Mouse (Mus musculus) ES-CJ7 (cell line): ENCODE results near the gene Gripap1.
"Not testable (repeated sequence)": the region's sequence is repeated elsewhere in the genome, so short reads cannot be mapped to it uniquely, and the experiment has no call there.

Experiments
- DNase-seq: peaks from one replicate; pipeline ENCODE4 v3.0.0; 2011; ENCODE audit warnings: low read depth, low spot score

Gripap1 gene

DNA sequence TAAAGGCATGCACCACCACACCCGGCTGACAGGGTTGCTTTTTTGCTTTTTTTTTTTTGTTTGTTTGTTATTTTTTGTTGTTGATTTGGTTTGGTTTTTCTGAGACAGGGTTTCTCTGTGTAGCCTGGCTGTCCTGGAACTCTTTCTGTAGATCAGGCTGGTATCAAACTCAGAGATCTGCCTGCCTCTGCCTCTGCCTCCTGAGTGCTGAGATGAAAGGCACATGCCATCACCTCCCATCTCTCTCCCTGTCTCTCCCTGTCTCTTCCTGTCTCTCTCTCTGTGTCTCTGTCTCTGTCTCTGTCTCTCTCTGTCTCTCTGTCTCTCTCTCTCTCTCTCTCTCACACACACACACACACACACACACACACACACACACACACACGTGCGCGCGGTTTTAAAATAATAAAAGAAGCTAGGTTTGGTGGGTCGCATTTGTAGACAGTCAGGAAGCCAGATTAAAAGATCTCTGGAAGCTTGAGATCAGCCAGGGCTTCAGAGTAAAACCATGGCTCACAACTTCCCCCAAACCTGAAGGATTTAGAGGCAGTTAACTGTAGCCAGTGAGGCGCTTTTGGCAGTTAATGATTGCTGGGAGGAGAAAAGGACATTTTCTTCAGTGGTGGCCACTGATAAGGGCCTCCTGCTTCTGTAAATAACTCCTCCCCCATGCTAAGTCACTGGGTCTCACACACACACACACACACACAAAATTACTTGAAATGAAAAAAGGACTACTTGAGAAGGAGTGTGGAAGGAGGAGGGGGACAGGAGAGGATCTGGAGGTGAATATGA is 10.9 kb upstream of the Gripap1 start:
- DNase-seq: no peak

DNA sequence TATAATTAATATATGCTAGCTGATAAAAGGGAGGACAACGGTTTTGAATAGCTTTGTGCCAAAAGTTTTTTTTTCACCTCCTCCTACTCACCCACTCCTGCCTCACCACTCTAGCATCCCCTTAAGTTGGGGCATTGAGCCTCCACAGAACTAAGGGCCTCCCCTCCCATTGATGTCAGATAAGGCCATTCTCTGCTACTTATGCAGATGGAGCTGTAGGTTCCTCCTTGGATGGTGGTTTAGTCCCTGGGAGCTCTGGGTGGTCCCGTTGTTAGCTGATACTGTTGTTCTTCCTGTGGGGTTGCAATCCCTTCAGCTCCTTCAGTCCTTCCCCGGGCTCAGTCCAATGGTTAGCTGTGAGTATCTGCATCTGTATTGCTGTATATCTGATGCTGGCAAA is 10.3 kb upstream of the Gripap1 start:
- peak; percentile 26 for DNase-seq

DNA sequence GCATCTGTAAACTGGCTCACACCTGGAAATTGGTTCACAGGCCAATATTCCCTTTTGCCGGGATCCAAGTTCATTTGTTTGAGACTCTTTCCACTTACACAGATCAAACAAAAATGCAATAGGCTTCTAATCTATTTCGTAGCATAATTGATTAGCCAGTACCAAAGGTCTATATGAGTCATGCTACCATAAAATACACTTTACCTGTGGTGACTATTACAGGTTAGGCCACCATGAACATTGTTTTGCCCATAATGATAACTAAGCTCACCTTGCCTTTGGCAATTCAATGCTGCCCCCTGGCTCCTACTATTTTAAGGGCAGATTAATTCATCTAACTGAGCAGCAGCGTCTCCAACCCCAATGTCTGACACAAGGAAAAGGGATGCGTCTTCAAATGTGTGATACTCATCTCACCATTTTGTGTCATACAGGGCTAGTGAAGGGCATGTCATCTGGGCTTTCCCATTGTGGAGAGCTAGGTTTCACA is 6.9 kb upstream of the Gripap1 start:
- no peak for DNase-seq

GRCm38 (mm10) chrX:7790309-7790708 is 744 bp downstream of the Gripap1 start:
- DNase-seq: no peak

DNA sequence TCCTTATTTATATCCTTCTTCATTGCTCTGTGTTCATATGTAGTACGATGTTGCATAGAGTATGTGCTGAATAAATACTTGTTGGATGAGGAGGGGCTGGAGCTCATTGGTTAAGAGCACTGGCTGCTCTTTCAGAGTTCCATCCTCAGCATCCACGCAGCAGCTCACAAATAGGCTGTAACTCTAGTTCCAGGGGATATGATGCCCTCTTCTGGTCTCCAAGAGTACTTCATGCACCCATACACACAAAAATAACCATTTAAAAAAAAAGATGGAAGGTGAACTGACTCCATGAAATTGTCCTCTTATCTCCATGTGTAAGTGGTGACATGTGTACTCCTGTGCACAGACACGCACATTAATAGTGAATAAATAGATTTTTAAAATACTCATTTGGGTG is 3.8 kb downstream of the Gripap1 start:
- DNase-seq: peak; percentile 59

DNA sequence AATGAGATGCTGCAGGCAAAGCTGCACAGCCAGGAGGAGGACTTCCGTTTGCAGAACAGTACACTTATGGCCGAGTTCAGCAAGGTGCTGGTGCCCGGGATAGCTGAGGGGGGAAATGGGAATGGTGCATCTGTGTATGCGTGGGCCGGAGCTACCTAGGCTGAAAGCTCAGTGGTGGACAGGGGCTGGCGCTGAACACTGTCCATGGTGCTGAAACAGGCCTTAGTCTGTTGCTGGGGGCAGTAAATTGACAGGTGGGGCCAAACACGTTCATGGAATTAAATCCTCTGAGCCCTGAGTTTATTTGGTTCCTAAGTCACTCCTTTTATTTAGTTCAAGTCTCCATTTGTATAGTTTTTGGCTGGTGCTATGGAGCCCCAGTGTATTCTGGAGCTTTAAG is 5.5 kb downstream of the Gripap1 start:
- DNase-seq: peak; percentile 40

DNA sequence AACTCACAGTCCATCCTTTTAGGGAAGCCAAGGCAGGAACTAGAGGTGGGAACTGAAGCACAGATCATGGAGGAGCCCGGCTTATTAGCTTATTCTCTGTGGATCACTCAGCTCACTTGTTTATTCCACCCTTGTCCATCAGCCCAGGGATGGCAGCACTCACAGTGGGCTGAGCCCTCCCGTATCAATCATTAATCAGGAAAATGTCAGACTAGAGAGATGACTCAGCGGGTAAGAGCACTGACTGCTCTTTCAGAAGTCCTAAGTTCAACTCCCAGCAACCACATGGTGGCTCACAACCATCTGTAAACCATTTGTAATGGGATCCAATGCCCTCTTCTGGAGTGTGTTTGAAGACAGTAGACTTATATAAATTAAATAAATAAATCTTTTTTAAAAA is 7.8 kb downstream of the Gripap1 start:
- no peak for DNase-seq

DNA sequence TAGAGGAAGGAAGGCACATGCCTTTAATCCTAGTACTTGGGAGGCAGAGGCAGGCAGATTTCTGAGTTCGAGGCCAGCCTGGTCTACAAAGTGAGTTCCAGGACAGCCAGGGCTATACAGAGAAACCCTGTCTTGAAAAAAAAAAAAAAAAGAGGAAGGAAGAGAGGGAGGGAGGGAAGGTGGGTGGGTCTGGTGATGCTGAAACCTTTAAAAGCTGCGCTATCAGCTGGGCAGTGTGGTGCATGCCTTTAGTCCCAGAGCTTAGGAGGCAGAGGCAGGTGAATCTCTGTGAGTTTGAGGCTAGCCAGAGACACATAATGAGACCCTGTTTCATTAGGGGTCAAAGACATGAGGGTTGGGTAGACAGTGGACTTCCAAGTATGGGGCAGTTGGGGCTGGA is 12.6 kb downstream of the Gripap1 start:
- not testable (repeated sequence) for DNase-seq

DNA sequence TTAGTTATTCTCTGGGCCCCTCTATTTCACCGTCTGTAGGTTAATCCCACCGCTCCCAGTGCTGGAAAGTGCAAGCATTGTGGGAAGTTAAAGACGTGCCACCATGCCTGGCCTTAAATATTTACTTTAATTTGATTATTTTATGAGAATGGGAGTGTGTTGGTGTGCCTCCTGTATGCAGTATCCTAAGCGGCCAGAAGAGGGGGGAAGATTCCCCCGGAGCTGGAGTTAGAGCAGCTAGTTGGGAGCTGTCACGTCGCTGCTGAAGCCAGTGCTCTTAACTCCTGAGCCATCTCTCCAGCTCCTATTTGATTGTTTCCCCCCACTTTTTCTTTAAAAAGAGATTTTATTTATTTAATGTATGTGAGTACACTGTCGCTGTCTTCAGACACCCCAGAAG is 25.5 kb downstream of the Gripap1 start:
- DNase-seq: peak; percentile 12

- DNase-seq: peak; percentile 66
These were observed 32.6 kb downstream of the Gripap1 start, which contains the start of gene Kcnd1 for GRCm38 (mm10) chrX:7821865-7822779. TSS of gene Kcnd1 (plus strand) at chrX:7822289.

DNA sequence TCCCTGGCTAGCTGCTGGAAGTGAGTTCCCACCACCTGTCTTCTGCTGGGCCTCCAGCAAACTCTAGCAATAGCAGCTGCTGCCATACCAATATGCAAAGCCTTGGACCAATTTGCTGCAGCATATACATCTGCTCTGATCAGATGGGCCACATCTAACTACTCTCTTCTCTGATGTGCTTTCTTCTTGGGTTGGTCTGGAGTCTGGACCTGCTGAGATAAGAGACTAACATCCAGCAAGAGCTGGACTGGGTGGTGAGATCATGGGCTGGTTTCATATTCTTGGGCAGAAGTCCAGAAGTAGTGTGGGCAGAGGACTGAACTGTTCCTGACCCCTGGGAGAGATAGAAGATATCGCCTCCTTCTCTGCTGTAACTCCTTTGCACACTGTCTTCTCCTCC is 47.6 kb downstream of the Gripap1 start:
- DNase-seq: no peak

DNA sequence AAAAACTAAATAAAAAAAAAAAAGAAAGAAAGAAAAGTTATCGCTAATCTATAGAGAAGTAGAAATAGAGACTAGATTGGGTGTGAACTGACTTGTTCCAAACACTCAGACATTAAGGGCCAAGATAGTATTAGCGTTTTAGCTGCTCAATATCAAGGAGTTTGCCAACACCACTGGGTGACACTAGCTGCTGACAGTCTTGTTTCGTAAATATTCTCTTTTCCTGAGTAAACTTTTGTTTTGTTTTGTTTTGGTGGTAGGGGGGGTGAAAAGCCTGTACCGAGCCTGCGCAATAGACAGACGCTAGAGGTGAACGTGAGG is 51.2 kb downstream of the Gripap1 start:
- no peak for DNase-seq

DNA sequence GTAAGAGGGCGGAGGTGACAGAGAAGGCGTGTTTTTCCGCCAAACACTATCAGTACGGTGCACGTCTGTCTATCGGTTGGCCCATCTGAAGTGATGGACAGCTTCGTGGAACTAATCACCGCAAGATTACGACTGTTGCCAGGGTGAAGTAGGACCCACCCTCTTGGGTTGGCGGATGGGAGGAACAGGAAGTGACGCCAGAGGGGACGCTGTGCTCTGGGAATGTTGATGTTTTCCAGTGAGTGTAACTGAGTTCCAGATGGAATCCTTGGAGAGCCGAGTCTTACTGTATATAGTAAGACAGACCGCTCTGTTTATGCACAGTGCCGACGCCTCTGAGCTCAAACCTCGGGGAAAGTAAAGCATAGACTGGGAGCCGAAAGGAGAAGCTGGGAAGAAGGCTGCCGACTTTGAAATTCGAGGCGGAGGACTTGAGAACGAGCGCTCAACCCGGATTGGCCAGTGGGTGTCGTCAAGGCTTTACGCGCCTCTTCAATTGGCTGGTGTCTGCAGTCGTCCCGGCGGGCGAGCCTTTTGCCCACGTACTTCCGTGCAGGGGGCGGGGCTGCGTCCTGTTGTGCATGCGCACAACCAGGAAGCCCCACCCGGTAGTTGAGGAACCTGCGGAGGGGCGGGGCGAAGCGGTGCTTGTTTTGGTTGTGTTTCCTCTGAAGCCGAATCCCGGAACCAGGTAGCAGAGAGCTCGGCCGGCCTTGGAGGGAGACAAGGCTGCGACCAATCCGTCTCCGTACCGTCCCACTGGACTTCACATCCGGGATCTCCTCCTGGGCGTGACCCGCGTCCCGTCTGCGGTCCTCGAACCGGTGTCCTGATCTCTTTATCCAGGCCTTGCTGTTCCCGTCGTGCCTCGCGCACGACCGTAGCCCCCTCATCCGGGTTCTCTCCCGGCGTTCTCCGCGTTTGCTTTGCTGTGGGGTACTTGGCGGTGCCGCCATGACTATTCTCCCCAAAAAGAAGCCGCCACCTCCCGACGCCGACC is 51.9 kb downstream of the Gripap1 start, which contains the start of gene Otud5:
Gene Otud5 (plus strand): TSS at position 202 of the 1,000 bp plus-strand sequence.
- DNase-seq: peak; percentile 97

DNA sequence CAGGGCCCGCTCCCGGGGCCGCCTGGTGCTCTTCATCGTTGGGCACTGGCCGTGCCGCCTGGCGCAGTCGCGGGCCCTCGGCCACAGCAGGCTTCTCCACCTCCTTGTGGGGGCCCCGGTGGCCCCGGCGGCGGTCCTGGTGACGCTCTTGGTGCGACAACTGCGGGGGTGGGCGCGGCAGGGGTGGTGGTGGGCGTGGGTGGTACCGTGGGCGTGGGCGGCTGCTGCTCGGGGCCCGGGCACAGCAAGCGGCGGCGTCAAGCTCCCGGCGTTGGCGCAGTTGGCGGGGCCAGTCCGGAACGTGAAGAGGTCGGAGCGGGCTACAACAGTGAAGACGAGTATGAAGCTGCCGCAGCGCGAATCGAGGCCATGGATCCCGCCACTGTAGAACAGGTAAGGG is 52.8 kb downstream of the Gripap1 start:
- DNase-seq: peak; percentile 8

- no peak for DNase-seq
These were observed 58.3 kb downstream of the Gripap1 start for GRCm38 (mm10) chrX:7847845-7848244.

DNA sequence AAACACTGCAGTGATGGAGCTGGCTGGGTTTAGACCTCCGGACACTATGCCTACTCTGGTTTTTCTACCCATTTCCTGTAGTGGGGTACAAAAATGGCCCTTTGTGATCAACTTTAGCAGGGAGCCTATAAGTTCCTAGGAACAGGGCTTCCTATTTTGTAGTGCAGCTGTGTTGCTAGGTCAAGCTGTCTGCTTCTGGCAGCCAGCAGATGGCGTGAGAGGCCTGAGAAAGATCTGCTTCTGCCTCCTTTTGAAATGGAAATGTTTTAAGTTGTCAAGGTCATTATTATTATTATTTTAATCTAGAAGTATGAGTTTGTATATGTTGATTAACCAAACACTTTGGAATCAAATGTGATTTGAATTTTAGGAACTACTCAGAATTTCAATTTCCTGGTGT is 65.0 kb downstream of the Gripap1 start:
- peak; percentile 31 for DNase-seq

GRCm38 (mm10) chrX:7859191-7859753 is 69.7 kb downstream of the Gripap1 start:
- no peak for DNase-seq

- DNase-seq: no peak
These were observed 73.6 kb downstream of the Gripap1 start for GRCm38 (mm10) chrX:7863181-7863580.

DNA sequence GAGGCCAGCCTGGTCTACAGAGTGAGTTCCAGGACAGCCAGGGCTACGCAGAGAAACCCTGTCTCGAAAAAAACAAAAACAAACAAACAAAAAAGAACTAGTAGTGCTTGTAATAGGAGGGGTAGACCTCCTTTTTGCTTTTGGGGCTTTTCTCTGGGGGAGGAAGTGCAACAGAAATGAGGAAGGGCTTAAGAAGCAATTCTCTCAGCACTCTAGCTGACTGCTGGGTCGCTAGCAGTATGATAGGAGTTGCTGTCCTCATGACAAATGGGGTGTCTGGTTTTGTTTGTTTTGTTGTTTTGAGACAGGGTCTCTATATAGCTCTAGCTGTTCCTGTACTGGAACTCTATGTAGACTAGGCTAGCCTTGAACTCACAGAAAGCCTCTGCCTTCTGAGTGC is 75.0 kb downstream of the Gripap1 start:
- DNase-seq: no peak

GRCm38 (mm10) chrX:7865343-7865742 is 75.8 kb downstream of the Gripap1 start:
- DNase-seq: no peak

GRCm38 (mm10) chrX:7865786-7866185 is 76.2 kb downstream of the Gripap1 start:
- DNase-seq: no peak
